Mouse (Mus musculus): ENCODE measurements around the gene D930020B18Rik. TPM values are rescaled to one million over a fixed set of nuclear protein-coding genes. Genes with fewer than 3 reads are reported as not detected.
A peak's percentile ranks its signal among the peaks of the same experiment; 100 is the strongest.

The D930020B18Rik gene
- polyA plus RNA-seq, 1 experiment = 2.8 TPM

GRCm38 (mm10) chr10:121727151-121727550 is 85.8 kb downstream of the D930020B18Rik start:
- Histone ChIP-seq H3K4me1 (ENCODE audit: control insufficient read depth, insufficient read depth, low read length) (peaks cover 16% of the 10 kb centered on the region), H3K27me3 (ENCODE audit: control insufficient read depth, insufficient read depth, low read length) (no peaks in the 10 kb centered on the region), H3K4me3 (ENCODE audit: control insufficient read depth, low read depth, low read length) (peak overlapping the region; percentile 79), H3K36me3 (ENCODE audit: control insufficient read depth, insufficient read depth, low read length) (no peaks in the 10 kb centered on the region), H3K27ac (ENCODE audit: control insufficient read depth, insufficient read depth, low read depth, low read length) (no peak overlapping the region)
- TF ChIP-seq POLR2A (IDR thresholded peaks at IDR 0.05; ENCODE audit: control insufficient read depth, low read depth, low read length) = no peak

- H3K4me3 ChIP-seq (ENCODE audit: control insufficient read depth, low read depth, low read length) = peak overlapping the region; percentile 76
Observed at GRCm38 (mm10) chr10:121728226-121728625, 86.8 kb downstream of the D930020B18Rik start.

DNA sequence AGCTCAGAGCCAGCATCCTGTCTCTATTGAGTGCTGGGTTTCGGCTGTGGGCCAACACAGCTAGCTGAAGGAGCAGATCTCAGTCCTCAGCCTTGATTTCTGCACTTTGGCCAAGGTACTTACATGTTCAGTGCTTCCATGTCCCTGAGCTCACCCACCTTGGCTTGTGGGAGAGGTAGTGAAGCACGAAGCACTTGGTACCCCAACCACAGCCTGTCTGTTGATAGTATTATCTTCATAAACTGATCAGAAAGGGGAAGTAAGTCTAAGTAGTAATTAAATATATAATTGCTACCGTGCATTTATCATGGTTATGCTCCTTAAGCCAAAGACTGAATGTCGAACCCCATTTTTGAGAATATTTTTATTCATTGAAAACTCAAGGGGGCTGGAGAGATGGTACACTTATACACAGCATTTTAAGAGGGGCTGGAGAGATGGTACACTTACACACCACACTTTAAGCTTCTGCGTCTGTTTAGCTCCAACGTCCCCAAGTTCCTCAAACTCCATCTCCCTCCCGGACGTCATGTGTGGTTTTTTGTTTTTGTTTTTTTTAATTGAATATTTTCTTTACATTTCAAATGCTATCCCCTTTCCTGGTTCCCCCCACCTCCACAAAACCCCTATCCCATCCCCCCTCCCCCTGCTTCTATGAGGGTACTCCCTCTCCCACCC is 89.8 kb downstream of the D930020B18Rik start:
- no peaks in the 10 kb centered on the region for H3K27me3 ChIP-seq (ENCODE audit: control insufficient read depth, insufficient read depth, low read length)
- H3K4me3 ChIP-seq (ENCODE audit: control insufficient read depth, low read depth, low read length) = no peak overlapping the region
- H3K4me1 ChIP-seq (ENCODE audit: control insufficient read depth, insufficient read depth, low read length) = peaks cover 16% of the 10 kb centered on the region
- no peaks in the 10 kb centered on the region for H3K36me3 ChIP-seq (ENCODE audit: control insufficient read depth, insufficient read depth, low read length)
- no peak overlapping the region for H3K27ac ChIP-seq (ENCODE audit: control insufficient read depth, insufficient read depth, low read depth, low read length)
- no peak for TF ChIP-seq CTCF (IDR thresholded peaks at IDR 0.05; ENCODE audit: control insufficient read depth, insufficient read depth, insufficient replicate concordance, low read depth, low read length)
- no peak for TF ChIP-seq POLR2A (IDR thresholded peaks at IDR 0.05; ENCODE audit: control insufficient read depth, low read depth, low read length)

More at GRCm38 (mm10) chr10:121728226-121728625, 86.8 kb downstream of the D930020B18Rik start:
- Histone ChIP-seq H3K27me3 (ENCODE audit: control insufficient read depth, insufficient read depth, low read length) (no peaks in the 10 kb centered on the region), H3K4me1 (ENCODE audit: control insufficient read depth, insufficient read depth, low read length) (peaks cover 16% of the 10 kb centered on the region), H3K36me3 (ENCODE audit: control insufficient read depth, insufficient read depth, low read length) (no peaks in the 10 kb centered on the region), H3K27ac (ENCODE audit: control insufficient read depth, insufficient read depth, low read depth, low read length) (no peak overlapping the region)
- TF ChIP-seq CTCF (IDR thresholded peaks at IDR 0.05; ENCODE audit: control insufficient read depth, insufficient read depth, insufficient replicate concordance, low read depth, low read length) (no peak), POLR2A (IDR thresholded peaks at IDR 0.05; ENCODE audit: control insufficient read depth, low read depth, low read length) (no peak)

GRCm38 (mm10) chr10:121732542-121732941 is 91.2 kb downstream of the D930020B18Rik start:
- TF ChIP-seq CTCF (IDR thresholded peaks at IDR 0.05; ENCODE audit: control insufficient read depth, insufficient read depth, insufficient replicate concordance, low read depth, low read length) (no peak), POLR2A (IDR thresholded peaks at IDR 0.05; ENCODE audit: control insufficient read depth, low read depth, low read length) (no peak)
- Histone ChIP-seq H3K36me3 (ENCODE audit: control insufficient read depth, insufficient read depth, low read length) (no peaks in the 10 kb centered on the region), H3K27ac (ENCODE audit: control insufficient read depth, insufficient read depth, low read depth, low read length) (no peak overlapping the region), H3K4me3 (ENCODE audit: control insufficient read depth, low read depth, low read length) (no peak overlapping the region), H3K27me3 (ENCODE audit: control insufficient read depth, insufficient read depth, low read length) (no peaks in the 10 kb centered on the region), H3K4me1 (ENCODE audit: control insufficient read depth, insufficient read depth, low read length) (peaks cover 6% of the 10 kb centered on the region)

- no peak overlapping the region for H3K4me3 ChIP-seq (ENCODE audit: control insufficient read depth, low read depth, low read length)
- no peak overlapping the region for H3K27ac ChIP-seq (ENCODE audit: control insufficient read depth, insufficient read depth, low read depth, low read length)
- no peak for TF ChIP-seq POLR2A (IDR thresholded peaks at IDR 0.05; ENCODE audit: control insufficient read depth, low read depth, low read length)
- TF ChIP-seq CTCF (IDR thresholded peaks at IDR 0.05; ENCODE audit: control insufficient read depth, insufficient read depth, insufficient replicate concordance, low read depth, low read length) = no peak
- peaks cover 5% of the 10 kb centered on the region for H3K4me1 ChIP-seq (ENCODE audit: control insufficient read depth, insufficient read depth, low read length)
- H3K27me3 ChIP-seq (ENCODE audit: control insufficient read depth, insufficient read depth, low read length) = no peaks in the 10 kb centered on the region
- no peaks in the 10 kb centered on the region for H3K36me3 ChIP-seq (ENCODE audit: control insufficient read depth, insufficient read depth, low read length)
Observed at GRCm38 (mm10) chr10:121737256-121737655, 95.9 kb downstream of the D930020B18Rik start.

- Histone ChIP-seq H3K4me1 (ENCODE audit: control insufficient read depth, insufficient read depth, low read length) (peaks cover 5% of the 10 kb centered on the region), H3K4me3 (ENCODE audit: control insufficient read depth, low read depth, low read length) (peak within 1 kb of the TSS; percentile 89), H3K27ac (ENCODE audit: control insufficient read depth, insufficient read depth, low read depth, low read length) (no peak within 1 kb of the TSS), H3K36me3 (ENCODE audit: control insufficient read depth, insufficient read depth, low read length) (no peaks in the 10 kb centered on the region), H3K27me3 (ENCODE audit: control insufficient read depth, insufficient read depth, low read length) (no peaks in the 10 kb centered on the region)
- TF ChIP-seq CTCF (IDR thresholded peaks at IDR 0.05; ENCODE audit: control insufficient read depth, insufficient read depth, insufficient replicate concordance, low read depth, low read length) (no peak), POLR2A (IDR thresholded peaks at IDR 0.05; ENCODE audit: control insufficient read depth, low read depth, low read length) (peak; percentile 64)
Observed at GRCm38 (mm10) chr10:121739548-121740505, 98.4 kb downstream of the D930020B18Rik start, which contains the start of gene BC048403. BC048403 (plus strand) TSS chr10:121739937.

- Histone ChIP-seq H3K4me1 (ENCODE audit: control insufficient read depth, insufficient read depth, low read length) (peaks cover 5% of the 10 kb centered on the region), H3K4me3 (ENCODE audit: control insufficient read depth, low read depth, low read length) (no peak overlapping the region), H3K27me3 (ENCODE audit: control insufficient read depth, insufficient read depth, low read length) (no peaks in the 10 kb centered on the region), H3K36me3 (ENCODE audit: control insufficient read depth, insufficient read depth, low read length) (no peaks in the 10 kb centered on the region; the same call in 1 of the 2 replicates), H3K27ac (ENCODE audit: control insufficient read depth, insufficient read depth, low read depth, low read length) (no peak overlapping the region)
- TF ChIP-seq CTCF (IDR thresholded peaks at IDR 0.05; ENCODE audit: control insufficient read depth, insufficient read depth, insufficient replicate concordance, low read depth, low read length) (no peak), POLR2A (IDR thresholded peaks at IDR 0.05; ENCODE audit: control insufficient read depth, low read depth, low read length) (no peak)
Observed at GRCm38 (mm10) chr10:121742336-121742735, 100.9 kb downstream of the D930020B18Rik start.

Other genes starting within 250 kb of the D930020B18Rik start
- gene Rassf3, start 165.2 kb upstream of the D930020B18Rik start, polyA plus RNA-seq (2012; rRNA removed) = 2.0 and 2.1 TPM in 2 replicates
- gene Tbk1, start 54.8 kb upstream of the D930020B18Rik start, polyA plus RNA-seq (2012; rRNA removed) = 6.0 and 7.0 TPM in 2 replicates
- 42.4 and 43.9 TPM in 2 replicates for gene Xpot, start 15.3 kb upstream of the D930020B18Rik start, polyA plus RNA-seq (2012; rRNA removed)
- 3.0 and 3.3 TPM in 2 replicates for gene BC048403, start 98.3 kb downstream of the D930020B18Rik start, polyA plus RNA-seq (2012; rRNA removed)